Mouse (Mus musculus) CH12.LX (cell line): ENCODE results near the gene Gm10770.
"Not testable (repeated sequence)": the region's sequence is repeated elsewhere in the genome, so short reads cannot be mapped to it uniquely, and the experiment has no call there.

Experiments
- CTCF ChIP-seq, 2 experiments: IDR thresholded peaks in 1 of 2; conservative IDR thresholded peaks in 1 of 2; 2 replicates each; pipeline ENCODE4 v1.5.1; 2011 to 2012; ENCODE audit warnings: low read depth in 2 of 2, low read length in 2 of 2, improper control_type of control experiment in 1 of 2, inconsistent platforms in 1 of 2, mild to moderate bottlenecking in 1 of 2, moderate library complexity in 1 of 2
- EP300 ChIP-seq: IDR thresholded peaks from 2 replicates; pipeline ENCODE4 v1.6.1; 2011; ENCODE audit warnings: low read length, improper control_type of control experiment
- ETS1 ChIP-seq: conservative IDR thresholded peaks from 2 replicates; pipeline ENCODE4 v1.6.1; 2012; ENCODE audit warnings: low read depth, mild to moderate bottlenecking, inconsistent platforms, low read length, improper control_type of control experiment, moderate library complexity
- MEF2A ChIP-seq: IDR thresholded peaks from 2 replicates; pipeline ENCODE4 v1.6.1; 2014; ENCODE audit warnings: low read depth, mild to moderate bottlenecking, inconsistent platforms, low read length, improper control_type of control experiment, borderline replicate concordance
- POLR2AphosphoS2 ChIP-seq: IDR thresholded peaks from 2 replicates; pipeline ENCODE4 v1.6.1; 2011; ENCODE audit warnings: low read depth, low read length, improper control_type of control experiment

GRCm38 (mm10) chr2:150179579-150179978 is at the start of gene Gm10770:
- not testable (repeated sequence) for TF ChIP-seq POLR2AphosphoS2; EP300; ETS1; CTCF (conservative IDR thresholded peaks at IDR 0.05 in 1 of 2, IDR thresholded peaks at IDR 0.05 in 1 of 2; ENCODE audit: low read depth in 2 of 2, low read length in 2 of 2); MEF2A
